Mouse (Mus musculus): Measurements from ENCODE around the gene 9030612E09Rik. TPM values are rescaled to one million over a fixed set of nuclear protein-coding genes. Genes with fewer than 3 reads are reported as not detected.

9030612E09Rik gene
- 0.80 TPM for polyA plus RNA-seq (2014; fragmentation: Illumina TruSeq; extraction: RNeasy Lipid Tissue Mini Kit (QIAGEN cat#74804))

DNA sequence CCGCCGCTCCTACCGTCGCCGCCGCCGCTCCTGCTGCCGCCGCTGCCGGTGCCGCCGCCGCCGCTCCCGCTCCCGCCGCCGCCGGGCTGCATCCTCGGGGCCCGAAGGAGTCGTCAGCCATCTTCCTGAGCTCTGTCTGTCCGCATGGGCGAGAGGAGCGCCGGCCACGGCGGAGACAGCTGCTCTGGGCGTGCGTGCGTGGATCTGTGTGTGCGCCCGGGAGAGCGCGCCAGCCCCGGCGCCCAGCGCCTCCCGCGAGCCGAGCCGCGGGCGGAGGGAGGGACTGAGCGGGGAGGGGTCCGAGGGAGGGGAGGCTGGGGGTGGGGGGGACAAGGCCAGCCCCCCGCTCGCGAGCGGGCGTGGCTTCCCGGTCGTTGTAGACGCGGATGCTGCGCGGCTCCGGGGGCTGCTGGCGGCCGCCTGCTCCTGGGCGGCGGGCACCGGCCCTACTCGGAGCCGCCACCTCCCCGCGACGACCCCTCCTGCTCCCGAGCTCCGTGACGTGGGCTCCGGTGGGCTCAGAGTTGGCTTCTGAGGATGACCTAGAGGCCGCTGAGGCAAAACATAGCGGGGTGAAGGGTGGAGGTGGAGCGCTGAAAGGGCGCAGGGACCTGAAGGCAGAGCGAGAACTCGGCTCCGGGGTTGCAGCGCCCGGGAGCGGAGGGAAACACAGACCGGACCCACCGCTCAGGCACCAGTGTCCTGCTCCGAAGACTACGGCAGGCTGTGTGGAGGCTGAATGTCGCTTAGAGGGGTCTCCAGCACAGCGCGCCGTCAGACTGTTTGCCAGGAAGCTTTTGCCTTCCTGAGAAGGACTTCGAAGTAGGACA is at the start of gene 9030612E09Rik, which contains the start of gene Sobp:
9030612E09Rik (plus strand) TSS at position 379 of the 830 bp plus-strand sequence.
Sobp (minus strand) TSS at position 205 of the 830 bp plus-strand sequence.

DNA sequence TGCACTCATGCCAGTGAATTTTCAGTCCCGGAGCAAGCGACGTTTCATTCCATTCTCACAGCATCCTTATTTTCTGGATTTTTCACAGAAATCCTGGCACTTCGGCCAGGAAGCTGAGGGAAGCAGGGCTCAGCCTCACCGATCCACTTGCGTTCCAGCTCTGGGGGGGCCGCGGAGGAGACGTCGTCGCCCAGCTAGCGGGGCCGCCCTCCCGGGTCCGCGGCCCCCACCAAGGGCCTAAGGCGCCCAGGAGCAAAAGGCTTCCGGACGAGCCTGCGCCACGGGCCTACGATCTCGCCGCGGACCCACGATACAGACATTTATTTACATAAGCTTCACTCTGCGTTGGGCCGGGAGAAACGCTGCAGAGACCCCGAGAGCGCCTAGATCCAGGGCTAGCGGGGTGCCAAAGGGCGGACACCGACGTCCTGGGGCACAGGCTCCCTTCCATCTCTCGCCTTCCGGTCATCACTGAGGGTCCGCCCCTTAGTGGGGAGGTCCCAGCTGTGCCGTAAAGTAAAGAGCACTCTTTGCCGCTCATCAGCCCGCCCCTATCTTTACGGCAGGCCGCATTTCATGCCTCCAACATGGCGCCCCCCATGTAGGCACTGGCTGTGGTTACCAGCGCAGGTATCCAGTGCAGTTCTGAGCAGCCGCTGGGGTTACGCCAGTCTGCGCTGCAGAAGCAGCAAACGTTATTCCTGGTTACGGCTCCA is 46.6 kb downstream of the 9030612E09Rik start, which contains the start of gene Pdss2:
Pdss2 (plus strand) TSS at position 577 of the 716 bp plus-strand sequence.

Other genes with a start within 250 kb of the 9030612E09Rik start
- gene Sobp, start 174 bp upstream of the 9030612E09Rik start, polyA plus RNA-seq (2014; fragmentation: Illumina TruSeq; extraction: RNeasy Lipid Tissue Mini Kit (QIAGEN cat#74804)): 13.9 TPM
- gene Pdss2, start 46.8 kb downstream of the 9030612E09Rik start, polyA plus RNA-seq (2014; fragmentation: Illumina TruSeq; extraction: RNeasy Lipid Tissue Mini Kit (QIAGEN cat#74804)): 18.3 TPM